Mouse (Mus musculus): Measurements from ENCODE around the gene B4galt2. TPM values are rescaled to one million over a fixed set of nuclear protein-coding genes. Genes with fewer than 3 reads are reported as not detected.

B4galt2 gene
- polyA plus RNA-seq, 1 experiment from 2014 or later: 24.9 TPM

DNA sequence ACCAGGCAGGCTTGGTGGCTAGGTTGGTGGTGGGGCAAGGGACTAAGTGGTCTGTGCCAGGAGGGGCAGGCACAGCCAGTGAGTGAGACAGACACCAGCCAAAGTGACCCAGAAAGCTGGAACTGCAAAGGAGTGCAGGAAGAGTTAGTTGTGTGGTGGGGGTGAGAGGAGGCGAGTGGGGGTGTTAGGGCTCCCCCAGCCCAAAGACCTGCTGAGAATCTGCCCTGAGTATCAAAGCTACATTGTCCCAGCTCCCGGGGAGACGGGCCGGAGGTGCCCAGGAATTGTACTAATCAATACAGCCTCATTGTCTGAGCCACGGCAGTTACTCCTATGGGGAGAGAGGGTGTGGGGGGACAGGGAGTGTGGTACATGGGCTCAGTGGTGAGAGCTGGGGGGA, 33.8 kb downstream of the B4galt2 start:
- WGBS: 43% methylated on average over 5 of the region's 5 CpGs
- no peak overlapping the region for H3K27ac ChIP-seq (replicated peaks; ENCODE audit: low read depth, low read length)
- ATAC-seq (replicated peaks; ENCODE audit: insufficient number of reproducible peaks, low FRiP score, low TSS enrichment, low read depth) (no peak; the same call in 1 of the 2 replicates), DNase-seq (ENCODE audit: low spot score) (no peak)
- no peaks in the 10 kb centered on the region for H3K4me1 ChIP-seq (ENCODE audit: control insufficient read depth, insufficient read depth, low read length)
- H3K4me2 ChIP-seq (ENCODE audit: low read depth, low read length): no peak overlapping the region
- no peak overlapping the region for H3K9ac ChIP-seq (replicated peaks; ENCODE audit: low read length)
- no peaks in the 10 kb centered on the region for H3K27me3 ChIP-seq (ENCODE audit: control insufficient read depth, insufficient read depth, low read length)
- no peaks in the 10 kb centered on the region for H3K36me3 ChIP-seq (replicated peaks; ENCODE audit: control insufficient read depth, insufficient read depth, low read depth, low read length)
- no peaks in the 10 kb centered on the region for H3K9me3 ChIP-seq (replicated peaks; ENCODE audit: control insufficient read depth, low read length)
- no peak overlapping the region for H3K4me3 ChIP-seq (ENCODE audit: low read depth, low read length)

DNA sequence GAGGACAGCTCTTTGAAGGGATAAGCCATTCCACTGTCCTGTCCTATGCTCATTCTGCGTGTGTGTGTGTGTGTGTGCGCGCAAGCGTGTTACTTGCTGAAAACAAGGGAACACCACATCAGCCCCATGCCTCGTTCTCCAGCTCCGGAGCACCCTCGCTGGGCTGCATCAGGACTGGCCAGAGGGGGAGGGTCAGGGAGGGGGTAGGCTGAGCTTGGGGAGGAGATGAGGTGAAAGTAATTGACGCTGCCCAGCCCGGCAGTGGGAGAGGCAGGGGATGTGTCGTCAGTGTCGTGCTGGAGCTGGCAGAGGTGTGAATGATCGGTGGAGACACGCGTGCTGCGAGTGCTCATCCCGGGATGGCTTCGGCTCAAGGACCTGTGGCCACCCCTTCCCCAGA, 34.2 kb downstream of the B4galt2 start:
- no peak for ATAC-seq (replicated peaks; ENCODE audit: insufficient number of reproducible peaks, low FRiP score, low TSS enrichment, low read depth)
- no peak overlapping the region for H3K4me2 ChIP-seq (ENCODE audit: low read depth, low read length)
- whole genome bisulfite sequencing: 61% methylated on average over 17 of the region's 17 CpGs

DNA sequence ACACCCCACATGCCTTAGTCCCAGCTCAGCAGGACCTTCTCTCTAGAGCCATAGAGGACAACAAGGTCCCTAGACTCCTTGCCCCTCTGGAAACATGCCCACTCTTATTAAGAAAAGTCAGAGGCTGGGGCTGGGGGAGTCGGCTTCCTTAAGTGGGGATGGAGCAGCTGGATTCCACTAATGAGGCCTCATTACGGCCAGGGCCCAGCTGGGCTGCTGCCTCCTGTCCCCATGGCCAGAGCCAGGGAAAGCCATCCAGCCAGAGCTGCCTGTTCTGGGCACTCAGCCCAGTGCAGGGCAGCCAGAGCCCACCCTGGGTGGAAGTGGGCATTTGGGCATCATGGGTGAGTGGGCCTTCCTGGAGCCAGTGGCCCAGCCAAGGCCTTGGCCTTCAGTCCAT, 36.3 kb downstream of the B4galt2 start:
- DNase-seq (ENCODE audit: low spot score): no peak
- ATAC-seq (replicated peaks; ENCODE audit: insufficient number of reproducible peaks, low FRiP score, low TSS enrichment, low read depth): no peak
- Histone ChIP-seq H3K27me3 (ENCODE audit: control insufficient read depth, insufficient read depth, low read length) (no peaks in the 10 kb centered on the region), H3K36me3 (replicated peaks; ENCODE audit: control insufficient read depth, insufficient read depth, low read depth, low read length) (no peaks in the 10 kb centered on the region), H3K27ac (replicated peaks; ENCODE audit: low read depth, low read length) (no peak overlapping the region), H3K4me1 (ENCODE audit: control insufficient read depth, insufficient read depth, low read length) (no peaks in the 10 kb centered on the region), H3K4me3 (ENCODE audit: low read depth, low read length) (no peak overlapping the region), H3K4me2 (ENCODE audit: low read depth, low read length) (no peak overlapping the region), H3K9me3 (replicated peaks; ENCODE audit: control insufficient read depth, low read length) (no peaks in the 10 kb centered on the region), H3K9ac (replicated peaks; ENCODE audit: low read length) (no peak overlapping the region)
- 46% methylated on average over 2 of the region's 2 CpGs for whole genome bisulfite sequencing

More for the DNA sequence above, 34.2 kb downstream of the B4galt2 start:
- no peaks in the 10 kb centered on the region for H3K9me3 ChIP-seq (replicated peaks; ENCODE audit: control insufficient read depth, low read length)
- no peaks in the 10 kb centered on the region for H3K4me1 ChIP-seq (ENCODE audit: control insufficient read depth, insufficient read depth, low read length)
- H3K9ac ChIP-seq (replicated peaks; ENCODE audit: low read length): no peak overlapping the region
- H3K36me3 ChIP-seq (replicated peaks; ENCODE audit: control insufficient read depth, insufficient read depth, low read depth, low read length): no peaks in the 10 kb centered on the region
- DNase-seq (ENCODE audit: low spot score): no peak
- no peaks in the 10 kb centered on the region for H3K27me3 ChIP-seq (ENCODE audit: control insufficient read depth, insufficient read depth, low read length)
- H3K4me3 ChIP-seq (ENCODE audit: low read depth, low read length): no peak overlapping the region
- no peak overlapping the region for H3K27ac ChIP-seq (replicated peaks; ENCODE audit: low read depth, low read length)

DNA sequence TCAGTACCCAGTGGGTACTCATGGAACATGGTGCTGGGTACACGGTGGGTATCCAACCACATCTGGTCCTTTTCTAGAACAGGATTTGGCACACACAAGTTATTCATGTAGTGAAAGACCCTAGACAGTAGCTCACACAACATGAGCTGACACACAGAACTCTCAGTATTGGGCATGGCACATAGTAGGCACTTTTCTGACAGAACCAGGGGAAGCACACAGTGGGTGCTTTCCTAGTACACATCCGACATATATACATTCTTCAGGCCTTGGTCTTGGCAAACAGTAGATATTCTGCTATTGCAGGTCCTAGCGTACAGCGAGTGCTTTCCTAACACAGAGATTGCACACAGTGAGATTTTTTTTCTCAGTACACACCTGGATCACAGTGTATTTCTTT, 37.0 kb downstream of the B4galt2 start:
- ATAC-seq (replicated peaks; ENCODE audit: insufficient number of reproducible peaks, low FRiP score, low TSS enrichment, low read depth) (no peak), DNase-seq (ENCODE audit: low spot score) (no peak)
- WGBS: 96% methylated on average over 4 of the region's 4 CpGs
- H3K36me3 ChIP-seq (replicated peaks; ENCODE audit: control insufficient read depth, insufficient read depth, low read depth, low read length): no peaks in the 10 kb centered on the region
- H3K9ac ChIP-seq (replicated peaks; ENCODE audit: low read length): no peak overlapping the region
- no peak overlapping the region for H3K4me3 ChIP-seq (ENCODE audit: low read depth, low read length)
- no peak overlapping the region for H3K4me2 ChIP-seq (ENCODE audit: low read depth, low read length)
- H3K9me3 ChIP-seq (replicated peaks; ENCODE audit: control insufficient read depth, low read length): no peaks in the 10 kb centered on the region
- H3K4me1 ChIP-seq (ENCODE audit: control insufficient read depth, insufficient read depth, low read length): no peaks in the 10 kb centered on the region
- no peak overlapping the region for H3K27ac ChIP-seq (replicated peaks; ENCODE audit: low read depth, low read length)
- no peaks in the 10 kb centered on the region for H3K27me3 ChIP-seq (ENCODE audit: control insufficient read depth, insufficient read depth, low read length)

DNA sequence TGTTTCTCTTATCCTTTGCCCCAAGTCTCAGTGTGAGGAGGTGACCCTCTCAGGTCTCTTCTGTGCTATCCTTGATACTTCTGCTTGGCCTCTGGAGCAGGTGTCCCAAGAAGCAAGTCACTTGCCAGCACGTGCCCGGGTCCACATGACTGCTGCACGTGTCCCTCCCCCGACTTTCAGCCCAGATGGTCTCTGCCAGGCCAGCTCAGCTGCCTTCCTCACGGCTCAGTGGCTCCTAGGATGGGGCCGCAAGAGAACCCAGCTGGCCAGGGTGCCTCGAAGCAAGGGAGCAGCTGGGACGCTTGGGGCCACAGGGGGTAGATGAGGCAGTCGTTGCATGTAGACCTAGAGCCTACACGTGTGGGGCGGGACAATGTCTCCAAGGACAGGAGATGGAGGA, 38.0 kb downstream of the B4galt2 start:
- H3K4me2 ChIP-seq (ENCODE audit: low read depth, low read length): no peak overlapping the region
- ATAC-seq (replicated peaks; ENCODE audit: insufficient number of reproducible peaks, low FRiP score, low TSS enrichment, low read depth) (no peak), DNase-seq (ENCODE audit: low spot score) (no peak)
- no peak overlapping the region for H3K9ac ChIP-seq (replicated peaks; ENCODE audit: low read length)
- H3K4me3 ChIP-seq (ENCODE audit: low read depth, low read length): no peak overlapping the region
- no peaks in the 10 kb centered on the region for H3K27me3 ChIP-seq (ENCODE audit: control insufficient read depth, insufficient read depth, low read length)
- H3K9me3 ChIP-seq (replicated peaks; ENCODE audit: control insufficient read depth, low read length): no peaks in the 10 kb centered on the region
- H3K27ac ChIP-seq (replicated peaks; ENCODE audit: low read depth, low read length): no peak overlapping the region
- H3K36me3 ChIP-seq (replicated peaks; ENCODE audit: control insufficient read depth, insufficient read depth, low read depth, low read length): no peaks in the 10 kb centered on the region
- H3K4me1 ChIP-seq (ENCODE audit: control insufficient read depth, insufficient read depth, low read length): no peaks in the 10 kb centered on the region
- WGBS: 84% methylated on average over 11 of the region's 11 CpGs

DNA sequence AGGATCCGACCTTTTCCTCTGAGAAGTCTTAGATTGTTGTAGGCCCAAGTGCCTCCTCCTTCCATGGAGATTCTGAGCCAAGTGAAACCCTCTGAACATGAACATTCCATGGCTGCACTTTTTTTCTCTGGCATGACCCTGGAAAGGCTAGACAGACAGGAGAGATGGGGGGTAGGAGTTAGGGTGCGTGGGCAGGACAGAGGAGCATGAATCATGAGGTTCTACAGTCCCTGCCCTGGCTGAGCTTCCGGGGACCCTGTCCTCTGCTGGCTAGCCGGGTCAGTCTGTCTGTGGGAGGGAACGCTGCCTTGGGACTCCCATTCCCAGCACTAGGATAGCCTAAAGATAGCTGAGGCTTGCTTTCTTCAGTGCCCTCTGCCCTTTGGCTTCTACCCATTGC, 38.8 kb downstream of the B4galt2 start:
- Histone ChIP-seq H3K36me3 (replicated peaks; ENCODE audit: control insufficient read depth, insufficient read depth, low read depth, low read length) (no peaks in the 10 kb centered on the region), H3K9me3 (replicated peaks; ENCODE audit: control insufficient read depth, low read length) (no peaks in the 10 kb centered on the region), H3K4me3 (ENCODE audit: low read depth, low read length) (no peak overlapping the region), H3K4me2 (ENCODE audit: low read depth, low read length) (no peak overlapping the region), H3K4me1 (ENCODE audit: control insufficient read depth, insufficient read depth, low read length) (no peaks in the 10 kb centered on the region), H3K9ac (replicated peaks; ENCODE audit: low read length) (no peak overlapping the region), H3K27me3 (ENCODE audit: control insufficient read depth, insufficient read depth, low read length) (no peaks in the 10 kb centered on the region), H3K27ac (replicated peaks; ENCODE audit: low read depth, low read length) (no peak overlapping the region)
- ATAC-seq (replicated peaks; ENCODE audit: insufficient number of reproducible peaks, low FRiP score, low TSS enrichment, low read depth) (no peak), DNase-seq (ENCODE audit: low spot score) (no peak)
- WGBS: 88% methylated on average over 5 of the region's 5 CpGs

DNA sequence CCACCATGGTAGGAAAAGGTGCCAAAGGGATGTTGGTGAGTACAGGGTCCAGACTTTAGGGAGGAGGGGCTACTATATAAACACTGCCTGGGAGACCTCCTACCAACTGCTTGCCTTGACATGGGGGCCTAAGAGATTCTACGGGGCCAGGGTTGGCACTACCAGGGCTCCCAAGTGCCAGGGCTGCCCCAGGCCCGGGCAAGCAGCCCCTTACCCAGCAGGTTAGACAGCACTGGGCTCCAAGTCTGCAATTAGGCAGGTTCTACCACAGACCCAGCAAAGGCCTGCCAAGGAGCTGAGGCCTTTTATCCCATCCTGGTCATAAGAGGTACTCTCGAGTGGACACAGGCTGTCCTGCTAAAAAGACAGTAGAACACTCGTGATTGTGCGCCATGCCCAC, 40.2 kb downstream of the B4galt2 start:
- Histone ChIP-seq H3K27me3 (ENCODE audit: control insufficient read depth, insufficient read depth, low read length) (no peaks in the 10 kb centered on the region), H3K36me3 (replicated peaks; ENCODE audit: control insufficient read depth, insufficient read depth, low read depth, low read length) (no peaks in the 10 kb centered on the region), H3K4me1 (ENCODE audit: control insufficient read depth, insufficient read depth, low read length) (no peaks in the 10 kb centered on the region), H3K9me3 (replicated peaks; ENCODE audit: control insufficient read depth, low read length) (no peaks in the 10 kb centered on the region), H3K4me3 (ENCODE audit: low read depth, low read length) (no peak overlapping the region), H3K9ac (replicated peaks; ENCODE audit: low read length) (no peak overlapping the region), H3K27ac (replicated peaks; ENCODE audit: low read depth, low read length) (no peak overlapping the region), H3K4me2 (ENCODE audit: low read depth, low read length) (no peak overlapping the region)
- 89% methylated on average over 5 of the region's 5 CpGs for WGBS
- ATAC-seq (replicated peaks; ENCODE audit: insufficient number of reproducible peaks, low FRiP score, low TSS enrichment, low read depth) (no peak), DNase-seq (ENCODE audit: low spot score) (no peak)

DNA sequence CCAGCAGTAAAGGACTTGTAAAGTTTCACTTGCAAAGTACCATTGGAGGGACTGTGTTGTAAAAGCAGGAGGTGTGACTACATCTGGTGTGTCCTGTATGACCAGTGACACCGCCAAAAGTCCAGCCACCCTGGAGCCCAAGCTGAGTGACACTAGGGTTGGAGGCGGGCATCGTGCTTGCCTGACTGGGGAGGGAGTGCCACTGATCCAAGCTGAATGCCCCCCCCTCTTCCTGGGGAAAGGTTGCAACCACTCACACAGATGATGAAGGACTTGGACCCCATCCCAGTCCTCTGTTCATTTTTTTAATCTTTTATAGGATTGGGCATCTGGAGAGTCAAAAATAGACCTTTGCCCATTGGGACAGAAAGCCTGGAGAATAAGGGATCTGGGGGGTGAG, 41.7 kb downstream of the B4galt2 start:
- Histone ChIP-seq H3K36me3 (replicated peaks; ENCODE audit: control insufficient read depth, insufficient read depth, low read depth, low read length) (no peaks in the 10 kb centered on the region), H3K4me3 (ENCODE audit: low read depth, low read length) (no peak overlapping the region), H3K27ac (replicated peaks; ENCODE audit: low read depth, low read length) (no peak overlapping the region), H3K4me1 (ENCODE audit: control insufficient read depth, insufficient read depth, low read length) (no peaks in the 10 kb centered on the region), H3K27me3 (ENCODE audit: control insufficient read depth, insufficient read depth, low read length) (no peaks in the 10 kb centered on the region), H3K4me2 (ENCODE audit: low read depth, low read length) (no peak overlapping the region), H3K9me3 (replicated peaks; ENCODE audit: control insufficient read depth, low read length) (no peaks in the 10 kb centered on the region), H3K9ac (replicated peaks; ENCODE audit: low read length) (no peak overlapping the region)
- DNase-seq (ENCODE audit: low spot score): no peak
- ATAC-seq (replicated peaks; ENCODE audit: insufficient number of reproducible peaks, low FRiP score, low TSS enrichment, low read depth): no peak
- 86% methylated on average over 3 of the region's 3 CpGs for WGBS

All from embryonic facial prominence, embryonic 11.5 days (tissue).